Mouse (Mus musculus) midbrain, embryonic 16.5 days (tissue): ENCODE data around the gene Mfsd9. TPM values are rescaled to one million over a fixed set of nuclear protein-coding genes. Genes with fewer than 3 reads are reported as not detected.

Experiments used
- ATAC-seq: fragments of 200-750 bp; cut with Nextera tagmentation; 2 replicates; pipeline ENCODE4 v1.8.0; 2017; ENCODE audit warnings: moderate TSS enrichment
- H3K27ac ChIP-seq: fragments of 300-500 bp; sonication (generic); 2 replicates; pipeline ENCODE4 v1.5.1; 2014; ENCODE audit warnings: mild to moderate bottlenecking, low read length, mixed read lengths
- H3K27me3 ChIP-seq: fragments of 300-500 bp; sonication (generic); 2 replicates; pipeline ENCODE4 v1.6.1; 2014; ENCODE audit warnings: low read depth, low read length, mixed read lengths; ENCODE audit not compliant: control insufficient read depth, insufficient read depth
- H3K36me3 ChIP-seq: fragments of 300-500 bp; sonication (generic); 2 replicates; pipeline ENCODE4 v1.6.1; 2014; ENCODE audit warnings: mild to moderate bottlenecking, low read length, moderate library complexity, mixed read lengths; ENCODE audit not compliant: control insufficient read depth, insufficient read depth
- H3K4me1 ChIP-seq: fragments of 300-500 bp; sonication (generic); 2 replicates; pipeline ENCODE4 v1.6.1; 2014; ENCODE audit warnings: mild to moderate bottlenecking, low read length, mixed read lengths; ENCODE audit not compliant: control insufficient read depth, insufficient read depth
- H3K4me2 ChIP-seq: fragments of 300-500 bp; sonication (generic); 2 replicates; pipeline ENCODE4 v1.6.1; 2014; ENCODE audit warnings: mild to moderate bottlenecking, low read length, mixed read lengths
- H3K4me3 ChIP-seq: fragments of 300-500 bp; sonication (generic); 2 replicates; pipeline ENCODE4 v1.5.1; 2014; ENCODE audit warnings: low read depth, mild to moderate bottlenecking, low read length, moderate library complexity, mixed read lengths
- H3K9ac ChIP-seq: fragments of 300-500 bp; sonication (generic); 2 replicates; pipeline ENCODE4 v1.6.1; 2014; ENCODE audit warnings: low read depth, low read length, mixed read lengths
- H3K9me3 ChIP-seq: fragments of 300-500 bp; sonication (generic); replicated peaks from 2 replicates; pipeline ENCODE4 v1.6.1; 2014; ENCODE audit warnings: mild to moderate bottlenecking, low read length, mixed read lengths; ENCODE audit not compliant: control insufficient read depth, poor library complexity, severe bottlenecking
- WGBS: fragments of 180-500 bp; shearing (Covaris S2); extraction: QIAGEN DNeasy Blood & Tissue Kit; methylation state at CpG from one replicate; pipeline ENCODE4 v1.1.7; 2014; 5-methylcytosine and 5-hydroxymethylcytosine counted together
- polyA plus RNA-seq: library from polyadenylated mRNA; unstranded; fragments of >200 nt; fragmentation: Nextera tagmentation; extraction: Ambion mirVana; gene quantifications from 2 replicates; pipeline ENCODE4 v1.2.1, GENCODE M21; 2015

Gene Mfsd9
- polyA plus RNA-seq, 1 experiment from 2014 or later, result 8.2 TPM

GRCm38 (mm10) chr1:40771196-40771970 is 19.1 kb downstream of the Mfsd9 start:
- no peak overlapping the region for H3K4me2 ChIP-seq
- WGBS, result 87% methylated on average over 7 of the region's 7 CpGs
- H3K4me1 ChIP-seq, result no peaks in the 10 kb centered on the region
- no peak overlapping the region for H3K27ac ChIP-seq
- no peaks in the 10 kb centered on the region for H3K9me3 ChIP-seq
- no peak overlapping the region for H3K4me3 ChIP-seq
- ATAC-seq, result no peak
- no peak overlapping the region for H3K9ac ChIP-seq
- H3K27me3 ChIP-seq, result no peaks in the 10 kb centered on the region
- peaks cover 14% of the 10 kb centered on the region for H3K36me3 ChIP-seq

- H3K4me1 ChIP-seq, result no peaks in the 10 kb centered on the region
- H3K4me2 ChIP-seq, result no peak overlapping the region
- H3K27ac ChIP-seq, result no peak overlapping the region
- H3K27me3 ChIP-seq, result no peaks in the 10 kb centered on the region
- 49% methylated on average over 4 of the region's 4 CpGs for WGBS
- H3K4me3 ChIP-seq, result no peak overlapping the region
- peaks cover 12% of the 10 kb centered on the region for H3K36me3 ChIP-seq
- H3K9ac ChIP-seq, result no peak overlapping the region
- no peak for ATAC-seq
- no peaks in the 10 kb centered on the region for H3K9me3 ChIP-seq
Observed at GRCm38 (mm10) chr1:40769331-40769894, 21.1 kb downstream of the Mfsd9 start.

- Histone ChIP-seq H3K9me3 (no peaks in the 10 kb centered on the region), H3K4me2 (no peak overlapping the region), H3K4me1 (no peaks in the 10 kb centered on the region), H3K27ac (no peak overlapping the region), H3K4me3 (no peak overlapping the region), H3K9ac (no peak overlapping the region), H3K36me3 (peaks cover 5% of the 10 kb centered on the region), H3K27me3 (no peaks in the 10 kb centered on the region)
- no peak for ATAC-seq
- WGBS, result 33% methylated on average over 6 of the region's 6 CpGs
Observed at GRCm38 (mm10) chr1:40768606-40769005, 21.9 kb downstream of the Mfsd9 start.

- ATAC-seq, result no peak
- no peak overlapping the region for H3K4me3 ChIP-seq
Observed at GRCm38 (mm10) chr1:40767588-40767987, 22.9 kb downstream of the Mfsd9 start.

GRCm38 (mm10) chr1:40765521-40765920 is 25.0 kb downstream of the Mfsd9 start:
- 92% methylated on average over 12 of the region's 12 CpGs for WGBS
- ATAC-seq, result no peak
- H3K4me3 ChIP-seq, result no peak overlapping the region

More at GRCm38 (mm10) chr1:40767588-40767987, 22.9 kb downstream of the Mfsd9 start:
- Histone ChIP-seq H3K27ac (no peak overlapping the region), H3K27me3 (no peaks in the 10 kb centered on the region), H3K9ac (no peak overlapping the region), H3K9me3 (no peaks in the 10 kb centered on the region), H3K4me1 (no peaks in the 10 kb centered on the region), H3K36me3 (no peaks in the 10 kb centered on the region), H3K4me2 (no peak overlapping the region)
- 89% methylated on average over 18 of the region's 18 CpGs for whole genome bisulfite sequencing

GRCm38 (mm10) chr1:40764701-40765275 is 25.7 kb downstream of the Mfsd9 start:
- no peak overlapping the region for H3K4me2 ChIP-seq
- H3K9me3 ChIP-seq, result no peaks in the 10 kb centered on the region
- H3K27ac ChIP-seq, result no peak overlapping the region
- WGBS, result 95% methylated on average over 15 of the region's 15 CpGs
- no peak overlapping the region for H3K4me3 ChIP-seq
- no peak overlapping the region for H3K9ac ChIP-seq
- no peaks in the 10 kb centered on the region for H3K4me1 ChIP-seq
- no peaks in the 10 kb centered on the region for H3K27me3 ChIP-seq
- ATAC-seq, result no peak
- no peaks in the 10 kb centered on the region for H3K36me3 ChIP-seq

More at GRCm38 (mm10) chr1:40765521-40765920, 25.0 kb downstream of the Mfsd9 start:
- H3K9ac ChIP-seq, result no peak overlapping the region
- no peaks in the 10 kb centered on the region for H3K36me3 ChIP-seq
- no peaks in the 10 kb centered on the region for H3K4me1 ChIP-seq
- H3K27me3 ChIP-seq, result no peaks in the 10 kb centered on the region
- H3K4me2 ChIP-seq, result no peak overlapping the region
- H3K27ac ChIP-seq, result no peak overlapping the region
- H3K9me3 ChIP-seq, result no peaks in the 10 kb centered on the region

- no peak for ATAC-seq
- Histone ChIP-seq H3K27me3 (no peaks in the 10 kb centered on the region), H3K9ac (no peak overlapping the region), H3K4me2 (no peak overlapping the region), H3K4me3 (no peak overlapping the region), H3K9me3 (no peaks in the 10 kb centered on the region), H3K36me3 (no peaks in the 10 kb centered on the region), H3K4me1 (no peaks in the 10 kb centered on the region), H3K27ac (no peak overlapping the region)
- 58% methylated on average over 1 of the region's 1 CpGs for WGBS
Observed at GRCm38 (mm10) chr1:40764042-40764441, 26.4 kb downstream of the Mfsd9 start.

GRCm38 (mm10) chr1:40759751-40760445 is 30.6 kb downstream of the Mfsd9 start:
- Histone ChIP-seq H3K9ac (no peak overlapping the region), H3K4me3 (no peak overlapping the region), H3K4me1 (no peaks in the 10 kb centered on the region), H3K36me3 (no peaks in the 10 kb centered on the region), H3K27ac (no peak overlapping the region), H3K4me2 (no peak overlapping the region), H3K9me3 (no peaks in the 10 kb centered on the region), H3K27me3 (no peaks in the 10 kb centered on the region)
- ATAC-seq, result no peak
- 90% methylated on average over 6 of the region's 6 CpGs for WGBS

GRCm38 (mm10) chr1:40746089-40746488 is 44.4 kb downstream of the Mfsd9 start:
- no peak overlapping the region for H3K4me2 ChIP-seq
- no peaks in the 10 kb centered on the region for H3K36me3 ChIP-seq
- H3K4me3 ChIP-seq, result no peak overlapping the region
- WGBS, result 83% methylated on average over 5 of the region's 5 CpGs
- ATAC-seq, result no peak
- H3K9me3 ChIP-seq, result no peaks in the 10 kb centered on the region
- H3K4me1 ChIP-seq, result no peaks in the 10 kb centered on the region
- no peaks in the 10 kb centered on the region for H3K27me3 ChIP-seq
- no peak overlapping the region for H3K27ac ChIP-seq
- no peak overlapping the region for H3K9ac ChIP-seq
